ENCODE assay signal across 16 mouse cellular contexts in the genomic region with DNA sequence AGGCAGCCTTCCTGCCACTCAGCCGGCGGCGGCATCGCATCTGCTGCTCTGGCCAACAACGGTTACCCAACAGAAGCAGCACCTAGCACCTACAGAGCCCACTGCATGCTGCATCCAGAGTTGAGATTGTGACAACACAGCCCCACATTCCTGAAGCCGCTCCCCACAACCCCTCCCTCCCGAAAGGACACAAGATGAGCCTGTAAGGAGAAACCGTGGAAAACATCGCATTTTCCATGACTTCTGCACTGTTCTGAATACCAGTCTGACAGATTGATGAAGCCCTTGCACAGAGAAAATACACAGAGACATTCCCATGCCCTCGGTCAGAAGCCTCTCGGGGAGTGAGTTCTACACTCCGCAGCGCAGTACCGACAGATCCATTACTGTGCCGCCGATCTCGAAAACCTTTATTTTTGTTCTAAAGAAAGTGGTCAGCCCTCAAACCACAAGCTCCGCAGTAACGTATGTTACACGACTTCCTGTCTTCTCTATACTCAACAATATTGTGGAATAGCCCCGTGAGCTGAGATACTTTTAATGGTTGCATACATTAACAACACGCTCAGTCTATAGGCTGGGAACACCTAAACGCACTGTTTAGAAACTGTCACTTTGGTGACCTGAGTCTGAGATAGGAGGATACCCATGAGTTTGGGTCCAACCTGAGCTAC. TPM values are rescaled to one million over a fixed set of nuclear protein-coding genes. Genes with fewer than 3 reads are reported as not detected.
DNase-seq lines count a peak whose midpoint lies in the region; ATAC-seq lines count a peak whose summit lies in the region.
"Had no signal": no experiment of that assay in that cellular context is flagged by ENCODE, and none has a peak within 500 bp of the region (broad histone marks: within the 10 kb centered on the region; RNA-seq: fewer than 3 reads in every experiment).

No protein-coding gene starts in this region.

- peaks cover 59% of the 10 kb centered on the region for H3K4me1 ChIP-seq in heart, embryonic 13.5 days
- peaks cover 6% of the 10 kb centered on the region for H3K4me1 ChIP-seq in neural tube, embryonic 13.5 days (replicated peaks)
- H3K4me1 ChIP-seq in intestine, embryonic 15.5 days (replicated peaks), result peaks cover 14% of the 10 kb centered on the region; the same call in 1 of the 2 replicates
- H3K4me1 ChIP-seq in stomach, embryonic 16.5 days (ENCODE audit: control insufficient read depth, insufficient read depth, low read length), result peaks cover 16% of the 10 kb centered on the region

- DNase-seq in heart, postnatal 4 days, result no peak
- DNase-seq in neural tube, embryonic 10.5 days (ENCODE audit: extremely low spot score, low spot score), result no peak
- DNase-seq in embryo, embryonic 10 days (ENCODE audit: low spot score), result no peak
- DNase-seq in embryo, embryonic 10.5 days (ENCODE audit: low spot score), result no peak
- DNase-seq: adrenal gland, adult 2 months; heart, postnatal 14 days; retina, postnatal 1 day; thymus, postnatal 25 days had no signal

- no peak overlapping the region for H3K4me3 ChIP-seq in heart, embryonic 13.5 days
- H3K4me3 ChIP-seq in neural tube, embryonic 13.5 days, result no peak overlapping the region
- no peak overlapping the region for H3K4me3 ChIP-seq in intestine, embryonic 15.5 days (replicated peaks)
- no peak overlapping the region for H3K4me3 ChIP-seq in stomach, embryonic 16.5 days (replicated peaks; ENCODE audit: low read length)
- H3K4me3 ChIP-seq: forebrain, embryonic 12.5 days; limb, embryonic 15.5 days had no signal

- H3K27me3 ChIP-seq in heart, embryonic 13.5 days (replicated peaks), result no peaks in the 10 kb centered on the region
- H3K27me3 ChIP-seq in neural tube, embryonic 13.5 days, result no peaks in the 10 kb centered on the region
- H3K27me3 ChIP-seq in intestine, embryonic 15.5 days (replicated peaks), result no peaks in the 10 kb centered on the region
- no peaks in the 10 kb centered on the region for H3K27me3 ChIP-seq in stomach, embryonic 16.5 days (ENCODE audit: control insufficient read depth, insufficient read depth, low read length)
- H3K27me3 ChIP-seq: forebrain, embryonic 12.5 days; limb, embryonic 15.5 days had no signal

- peak overlapping the region; percentile 54 for H3K27ac ChIP-seq in heart, embryonic 13.5 days (replicated peaks)
- no peak overlapping the region for H3K27ac ChIP-seq in neural tube, embryonic 13.5 days (replicated peaks)
- peak overlapping the region; percentile 22; the same call in 1 of the 2 replicates for H3K27ac ChIP-seq in intestine, embryonic 15.5 days
- no peak overlapping the region for H3K27ac ChIP-seq in stomach, embryonic 16.5 days (ENCODE audit: low read length)
- H3K27ac ChIP-seq: forebrain, embryonic 12.5 days; limb, embryonic 15.5 days had no signal

- 0 out of 2 replicates have a peak overlapping the region, but pooled peaks have one; percentile 33 for H3K9ac ChIP-seq in heart, embryonic 13.5 days
- H3K9ac ChIP-seq in neural tube, embryonic 13.5 days, result 0 out of 2 replicates have a peak overlapping the region, but pooled peaks have one; percentile 12
- H3K9ac ChIP-seq in intestine, embryonic 15.5 days, result no peak overlapping the region
- peak overlapping the region; percentile 39 for H3K9ac ChIP-seq in stomach, embryonic 16.5 days (ENCODE audit: low read length)
- H3K9ac ChIP-seq: forebrain, embryonic 12.5 days; limb, embryonic 15.5 days had no signal

- ATAC-seq in heart, embryonic 13.5 days (ENCODE audit: extremely low read depth, insufficient number of reproducible peaks, low FRiP score, low TSS enrichment), result no peak
- ATAC-seq in neural tube, embryonic 13.5 days (ENCODE audit: low read depth), result no peak
- ATAC-seq in intestine, embryonic 15.5 days, result peak; percentile 26; the same call in 1 of the 2 replicates
- ATAC-seq in stomach, embryonic 16.5 days (ENCODE audit: insufficient read depth, low FRiP score), result no peak
- ATAC-seq: inflammation-experienced regulatory T-cells, adult 6 months had no signal

- no peak overlapping the region for H3K4me2 ChIP-seq in heart, embryonic 13.5 days
- no peak overlapping the region for H3K4me2 ChIP-seq in neural tube, embryonic 13.5 days
- H3K4me2 ChIP-seq in intestine, embryonic 15.5 days (replicated peaks), result peak overlapping the region; percentile 15; the same call in 1 of the 2 replicates
- H3K4me2 ChIP-seq in stomach, embryonic 16.5 days (ENCODE audit: low read depth, low read length), result no peak overlapping the region
- H3K4me2 ChIP-seq: forebrain, embryonic 12.5 days; limb, embryonic 15.5 days; midbrain, embryonic 11.5 days had no signal

- H3K36me3 ChIP-seq in heart, embryonic 13.5 days, result no peaks in the 10 kb centered on the region
- H3K36me3 ChIP-seq in neural tube, embryonic 13.5 days, result no peaks in the 10 kb centered on the region
- H3K36me3 ChIP-seq in intestine, embryonic 15.5 days, result no peaks in the 10 kb centered on the region
- H3K36me3 ChIP-seq in stomach, embryonic 16.5 days (ENCODE audit: control insufficient read depth, insufficient read depth, low read length), result no peaks in the 10 kb centered on the region
- H3K36me3 ChIP-seq: forebrain, embryonic 12.5 days; limb, embryonic 15.5 days had no signal

- no peaks in the 10 kb centered on the region for H3K9me3 ChIP-seq in heart, embryonic 13.5 days
- no peaks in the 10 kb centered on the region for H3K9me3 ChIP-seq in neural tube, embryonic 13.5 days
- no peaks in the 10 kb centered on the region for H3K9me3 ChIP-seq in intestine, embryonic 15.5 days
- no peaks in the 10 kb centered on the region for H3K9me3 ChIP-seq in stomach, embryonic 16.5 days (replicated peaks; ENCODE audit: control insufficient read depth, low read length)
- H3K9me3 ChIP-seq: forebrain, embryonic 12.5 days; limb, embryonic 15.5 days had no signal

- WGBS in heart, embryonic 13.5 days, result 75% methylated on average over 23 of the region's 23 CpGs
- 81% methylated on average over 23 of the region's 23 CpGs for WGBS in neural tube, embryonic 13.5 days
- 61% methylated on average over 23 of the region's 23 CpGs for WGBS in intestine, embryonic 15.5 days
- 66% methylated on average over 23 of the region's 23 CpGs for WGBS in stomach, embryonic 16.5 days

RNA-seq across cellular contexts. Expression of gene Tbc1d8, which starts 23.1 kb away (rescaled TPM):
- 11.5 and 11.7 TPM in 2 replicates for polyA plus RNA-seq in heart, embryonic 13.5 days (2015; fragmentation: Nextera tagmentation; extraction: Ambion mirVana)
- total RNA-seq in heart, postnatal 4 days (2021), result 1 to 10 TPM; 8.1 to 8.9 TPM
- polyA plus RNA-seq in neural tube, embryonic 13.5 days (2015; fragmentation: Nextera tagmentation; extraction: Ambion mirVana), result 10.3 and 10.6 TPM in 2 replicates
- polyA plus RNA-seq in intestine, embryonic 15.5 days (2015; fragmentation: Nextera tagmentation; extraction: Ambion mirVana), result 8.6 and 8.7 TPM in 2 replicates
- polyA plus RNA-seq in stomach, embryonic 16.5 days (2015; fragmentation: Nextera tagmentation; extraction: Ambion mirVana), result 10.3 and 11.6 TPM in 2 replicates

Comparison
In these comparisons a context has a peak if more than half of its experiments do, and no peak if none do; other contexts are left out.
1. H3K27ac ChIP-seq: peak in heart, embryonic 13.5 days (single experiment) and intestine, embryonic 15.5 days (single experiment); none in neural tube, embryonic 13.5 days (single experiment) and stomach, embryonic 16.5 days (single experiment).